Mouse (Mus musculus) midbrain, embryonic 11.5 days (tissue): ENCODE measurements at regions not wholly inside any gene's neighbourhood (a gene's known extent, or its start where the extent isn't known, plus 50 kb on each side); places are given as distances from the start of the nearest gene placed in this dataset.
A peak's percentile ranks its signal among the peaks of the same experiment; 100 is the strongest.

Experiments
- ATAC-seq: fragments of 200-750 bp; cut with Nextera tagmentation; 2 replicates; pipeline ENCODE4 v1.8.0; 2017; ENCODE audit warnings: moderate TSS enrichment, moderate library complexity; ENCODE audit not compliant: low FRiP score
- DNase-seq: peaks from one replicate; pipeline ENCODE4 v3.0.0; 2015; ENCODE audit warnings: low spot score; ENCODE audit errors: missing footprints
- H3K27ac ChIP-seq: fragments of 300-500 bp; sonication (generic); 2 replicates; pipeline ENCODE4 v1.5.1; 2014; ENCODE audit warnings: low read depth, low read length
- H3K27me3 ChIP-seq: fragments of 300-500 bp; sonication (generic); 2 replicates; pipeline ENCODE4 v1.6.1; 2014; ENCODE audit warnings: mild to moderate bottlenecking, low read length, moderate library complexity, mixed read lengths; ENCODE audit not compliant: control insufficient read depth, insufficient read depth
- H3K36me3 ChIP-seq: fragments of 300-500 bp; sonication (generic); 2 replicates; pipeline ENCODE4 v1.6.1; 2014; ENCODE audit warnings: mild to moderate bottlenecking, low read length, moderate library complexity, mixed read lengths; ENCODE audit not compliant: control insufficient read depth, insufficient read depth
- H3K4me1 ChIP-seq: fragments of 300-500 bp; sonication (generic); 2 replicates; pipeline ENCODE4 v1.6.1; 2014; ENCODE audit warnings: low read length; ENCODE audit not compliant: control insufficient read depth, insufficient read depth
- H3K4me2 ChIP-seq: fragments of 300-500 bp; sonication (generic); 2 replicates; pipeline ENCODE4 v1.6.1; 2014; ENCODE audit warnings: mild to moderate bottlenecking, moderate library complexity
- H3K4me3 ChIP-seq: fragments of 300-500 bp; sonication (generic); 2 replicates; pipeline ENCODE4 v1.5.1; 2014; ENCODE audit warnings: low read depth, low read length
- H3K9ac ChIP-seq: fragments of 300-500 bp; sonication (generic); 2 replicates; pipeline ENCODE4 v1.6.1; 2014; ENCODE audit warnings: low read length
- H3K9me3 ChIP-seq: fragments of 300-500 bp; sonication (generic); 2 replicates; pipeline ENCODE4 v1.6.1; 2016; ENCODE audit warnings: low read length; ENCODE audit not compliant: control insufficient read depth
- WGBS: fragments of 180-500 bp; shearing (Covaris S2); extraction: QIAGEN DNeasy Blood & Tissue Kit; methylation state at CpG from one replicate; pipeline ENCODE4 v1.1.7; 2014; 5-methylcytosine and 5-hydroxymethylcytosine counted together

- no peak overlapping the region for H3K27ac ChIP-seq
- DNase-seq (peak; percentile 51), ATAC-seq (no peak)
- no peak overlapping the region for H3K9ac ChIP-seq
- no peaks in the 10 kb centered on the region for H3K9me3 ChIP-seq
- WGBS = 73% methylated on average over 4 of the region's 4 CpGs
- no peak overlapping the region for H3K4me2 ChIP-seq
- no peaks in the 10 kb centered on the region for H3K36me3 ChIP-seq
- no peak overlapping the region for H3K4me3 ChIP-seq
- H3K4me1 ChIP-seq = no peaks in the 10 kb centered on the region
- H3K27me3 ChIP-seq = no peaks in the 10 kb centered on the region
Measured at GRCm38 (mm10) chr5:4697346-4698095, 60.3 kb downstream of the Fzd1 start.

- DNase-seq = no peak
- Histone ChIP-seq H3K36me3 (no peaks in the 10 kb centered on the region), H3K9me3 (no peaks in the 10 kb centered on the region), H3K9ac (no peak overlapping the region), H3K4me1 (no peaks in the 10 kb centered on the region), H3K4me3 (no peak overlapping the region), H3K4me2 (no peak overlapping the region), H3K27me3 (no peaks in the 10 kb centered on the region), H3K27ac (no peak overlapping the region)
- no peak for ATAC-seq
Measured at GRCm38 (mm10) chr5:4696701-4697100, 61.1 kb downstream of the Fzd1 start.

GRCm38 (mm10) chr5:4689130-4689529, 68.7 kb downstream of the Fzd1 start:
- Histone ChIP-seq H3K9me3 (no peaks in the 10 kb centered on the region), H3K36me3 (no peaks in the 10 kb centered on the region), H3K9ac (no peak overlapping the region), H3K27ac (no peak overlapping the region), H3K4me1 (no peaks in the 10 kb centered on the region), H3K4me2 (no peak overlapping the region), H3K4me3 (no peak overlapping the region), H3K27me3 (no peaks in the 10 kb centered on the region)
- no peak for ATAC-seq
- no peak for DNase-seq
- 80% methylated on average over 2 of the region's 2 CpGs for WGBS

- no peak for ATAC-seq
Measured at GRCm38 (mm10) chr5:4675316-4675715, 82.5 kb downstream of the Fzd1 start.

GRCm38 (mm10) chr5:4666381-4666780, 91.5 kb downstream of the Fzd1 start:
- H3K27ac ChIP-seq = no peak overlapping the region

More at GRCm38 (mm10) chr5:4675316-4675715, 82.5 kb downstream of the Fzd1 start:
- H3K36me3 ChIP-seq = no peaks in the 10 kb centered on the region
- H3K27me3 ChIP-seq = no peaks in the 10 kb centered on the region
- no peak overlapping the region for H3K9ac ChIP-seq
- peak; percentile 28 for DNase-seq
- no peak overlapping the region for H3K4me2 ChIP-seq
- no peaks in the 10 kb centered on the region for H3K4me1 ChIP-seq
- H3K4me3 ChIP-seq = no peak overlapping the region
- H3K27ac ChIP-seq = no peak overlapping the region
- H3K9me3 ChIP-seq = no peaks in the 10 kb centered on the region
- WGBS = 88% methylated on average over 2 of the region's 2 CpGs

GRCm38 (mm10) chr5:4665978-4666377, 91.9 kb downstream of the Fzd1 start:
- Histone ChIP-seq H3K4me3 (no peak overlapping the region), H3K4me1 (no peaks in the 10 kb centered on the region), H3K27ac (no peak overlapping the region), H3K9ac (no peak overlapping the region), H3K4me2 (no peak overlapping the region), H3K36me3 (no peaks in the 10 kb centered on the region), H3K9me3 (no peaks in the 10 kb centered on the region), H3K27me3 (no peaks in the 10 kb centered on the region)
- 83% methylated on average over 9 of the region's 9 CpGs for WGBS
- DNase-seq (no peak), ATAC-seq (no peak)

More at GRCm38 (mm10) chr5:4666381-4666780, 91.5 kb downstream of the Fzd1 start:
- ATAC-seq (peak; percentile 46; the same call in 1 of the 2 replicates), DNase-seq (peak; percentile 69)
- Histone ChIP-seq H3K9me3 (no peaks in the 10 kb centered on the region), H3K36me3 (no peaks in the 10 kb centered on the region), H3K4me2 (no peak overlapping the region), H3K4me3 (no peak overlapping the region), H3K9ac (no peak overlapping the region), H3K4me1 (no peaks in the 10 kb centered on the region), H3K27me3 (no peaks in the 10 kb centered on the region)
- WGBS = 83% methylated on average over 12 of the region's 12 CpGs

- Histone ChIP-seq H3K36me3 (no peaks in the 10 kb centered on the region), H3K27ac (no peak overlapping the region), H3K9ac (no peak overlapping the region), H3K4me1 (no peaks in the 10 kb centered on the region), H3K4me2 (no peak overlapping the region), H3K4me3 (no peak overlapping the region), H3K9me3 (no peaks in the 10 kb centered on the region), H3K27me3 (no peaks in the 10 kb centered on the region)
- WGBS = 85% methylated on average over 4 of the region's 4 CpGs
- DNase-seq (peak; percentile 68), ATAC-seq (no peak)
Measured at GRCm38 (mm10) chr5:4664918-4665317, 92.9 kb downstream of the Fzd1 start.

GRCm38 (mm10) chr5:4664488-4664887, 93.3 kb downstream of the Fzd1 start:
- 68% methylated on average over 10 of the region's 10 CpGs for WGBS

GRCm38 (mm10) chr5:4662198-4662585, 95.6 kb downstream of the Fzd1 start:
- Histone ChIP-seq H3K9ac (no peak overlapping the region), H3K27me3 (no peaks in the 10 kb centered on the region), H3K4me2 (no peak overlapping the region), H3K36me3 (no peaks in the 10 kb centered on the region), H3K9me3 (no peaks in the 10 kb centered on the region), H3K4me1 (no peaks in the 10 kb centered on the region), H3K4me3 (no peak overlapping the region), H3K27ac (no peak overlapping the region)
- DNase-seq = peak; percentile 51
- no peak for ATAC-seq
- 94% methylated on average over 6 of the region's 6 CpGs for WGBS

More at GRCm38 (mm10) chr5:4664488-4664887, 93.3 kb downstream of the Fzd1 start:
- ATAC-seq (no peak), DNase-seq (peak; percentile 45)
- Histone ChIP-seq H3K9me3 (no peaks in the 10 kb centered on the region), H3K4me1 (no peaks in the 10 kb centered on the region), H3K9ac (no peak overlapping the region), H3K36me3 (no peaks in the 10 kb centered on the region), H3K27ac (no peak overlapping the region), H3K4me3 (no peak overlapping the region), H3K4me2 (no peak overlapping the region), H3K27me3 (no peaks in the 10 kb centered on the region)
